Mouse (Mus musculus): ENCODE data around the gene Tnfrsf25. TPM values are rescaled to one million over a fixed set of nuclear protein-coding genes. Genes with fewer than 3 reads are reported as not detected.

Gene Tnfrsf25
- total RNA-seq (2021) = 10 to 100 TPM in 1 of 2 experiments, 1 to 10 TPM in 1; 6.2 to 16.5 TPM
- long read RNA-seq, experiment 1 = 0 reads
- long read RNA-seq, experiment 2, partial matches to known transcripts = 3 of 4 reads
- long read RNA-seq, experiment 2, other reads (novel, unspliced or antisense) = 1 of 4 reads

DNA sequence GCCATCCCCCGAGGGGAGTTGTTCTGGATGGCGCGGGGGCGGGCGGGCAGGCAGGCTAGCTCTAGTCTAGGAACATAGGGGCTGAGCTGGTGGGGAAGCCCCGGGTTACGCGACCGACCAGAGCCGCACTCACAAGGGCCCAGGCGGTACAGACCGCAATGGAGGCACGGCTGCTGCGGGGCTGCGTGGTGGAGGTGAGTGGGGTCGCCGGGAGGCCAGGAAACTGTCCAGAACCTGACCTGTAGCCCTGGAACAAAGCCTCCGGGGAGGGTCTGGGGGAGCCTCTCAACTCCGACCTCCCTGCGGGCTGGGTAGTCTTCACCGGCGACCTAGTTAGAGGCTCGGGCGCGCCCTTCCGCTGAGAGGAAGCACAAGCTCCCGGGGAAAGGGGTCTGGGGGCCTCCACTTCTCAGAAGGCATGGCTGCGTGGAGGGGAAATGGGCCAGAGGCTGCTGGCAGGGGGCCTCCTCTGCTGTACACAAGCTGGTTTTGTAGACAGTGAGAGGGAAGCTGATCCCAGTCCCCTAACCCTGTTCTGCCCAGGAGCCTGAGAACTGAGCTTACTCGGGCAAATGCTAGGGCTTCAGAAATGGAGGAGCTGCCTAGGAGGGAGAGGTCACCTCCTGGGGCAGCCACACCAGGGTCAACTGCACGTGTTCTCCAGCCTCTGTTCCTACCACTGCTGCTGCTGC is at the start of gene Tnfrsf25:
Tnfrsf25 (plus strand) TSS at position 14 of the 692 bp plus-strand sequence.
- intact Hi-C loops (cut with DNase I) = no loop called here

DNA sequence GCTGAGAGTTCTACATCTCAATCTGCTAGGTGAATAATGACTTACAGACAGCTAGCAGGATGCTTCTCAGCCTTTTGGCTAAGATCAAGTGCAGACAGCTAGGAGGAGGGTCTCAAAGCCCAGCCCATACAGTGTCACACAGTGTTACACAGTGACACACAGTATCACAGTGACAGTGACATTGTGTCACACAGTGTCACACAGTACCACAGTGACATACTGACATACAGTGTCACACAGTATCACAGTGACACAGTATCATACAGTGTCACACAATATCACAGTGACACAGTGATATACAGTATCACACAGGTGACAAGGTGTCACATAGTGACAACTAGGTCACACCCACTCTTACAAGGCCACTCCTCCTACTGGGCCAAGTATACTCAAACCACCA is 48.5 kb upstream of the Tnfrsf25 start:
- DNase-seq (ENCODE audit: low spot score in 2 of 2) = no peak
- intact Hi-C loops (cut with DNase I) = no loop called here

More for the DNA sequence above, at the start of gene Tnfrsf25:
- no peak for DNase-seq (ENCODE audit: low spot score in 2 of 2)

DNA sequence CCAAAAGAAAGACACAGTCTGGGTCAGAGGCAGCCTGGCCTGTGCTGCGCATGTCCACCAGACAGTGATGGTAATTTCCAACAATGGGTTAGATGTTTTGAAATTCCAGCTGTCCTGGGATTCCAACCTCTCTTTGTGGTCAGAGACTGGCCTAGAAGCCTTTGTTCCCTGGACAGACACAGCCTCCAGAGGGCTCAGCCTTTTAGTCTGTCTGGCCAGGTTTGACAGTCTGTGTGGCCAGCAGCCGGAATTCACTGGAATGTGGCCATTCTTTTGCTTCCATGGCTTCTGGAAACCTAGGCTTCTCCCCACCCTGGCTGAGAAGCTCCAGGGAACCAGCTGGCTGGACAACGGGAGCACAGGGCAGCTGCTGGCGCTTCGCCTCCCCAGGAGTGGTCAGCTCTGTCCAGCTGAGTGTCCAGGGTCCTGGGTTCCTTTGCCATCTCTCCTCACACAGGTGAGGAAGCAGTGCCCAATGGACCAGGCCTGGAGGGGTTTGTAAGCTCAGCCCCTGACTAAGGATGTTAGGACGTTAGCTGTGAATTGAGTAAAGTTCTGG is 47.5 kb upstream of the Tnfrsf25 start:
- intact Hi-C loops (cut with DNase I) = no loop called here
- no peak for DNase-seq (ENCODE audit: low spot score in 2 of 2)

DNA sequence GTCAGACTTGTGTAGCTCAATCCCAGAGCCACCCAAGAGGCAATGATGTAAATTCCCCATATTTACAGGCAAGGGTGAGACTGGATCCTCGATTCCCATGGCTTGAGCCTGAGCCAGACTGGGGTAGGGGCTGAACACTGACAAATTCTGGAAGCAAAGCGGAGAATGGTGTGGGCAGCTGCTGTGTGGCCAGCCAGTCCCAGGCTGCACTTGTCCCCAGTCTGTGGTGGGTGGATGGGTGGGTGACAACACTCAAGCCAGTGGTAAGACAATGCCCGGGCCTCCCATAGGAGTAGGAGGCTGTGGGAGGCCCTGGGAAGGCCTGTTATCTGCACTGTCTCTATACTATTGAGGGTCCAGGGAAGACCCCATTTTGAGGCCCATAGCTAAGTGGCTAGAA is 46.5 kb upstream of the Tnfrsf25 start:
- no peak for DNase-seq (ENCODE audit: low spot score in 2 of 2)
- intact Hi-C loops (cut with DNase I) = no loop called here

DNA sequence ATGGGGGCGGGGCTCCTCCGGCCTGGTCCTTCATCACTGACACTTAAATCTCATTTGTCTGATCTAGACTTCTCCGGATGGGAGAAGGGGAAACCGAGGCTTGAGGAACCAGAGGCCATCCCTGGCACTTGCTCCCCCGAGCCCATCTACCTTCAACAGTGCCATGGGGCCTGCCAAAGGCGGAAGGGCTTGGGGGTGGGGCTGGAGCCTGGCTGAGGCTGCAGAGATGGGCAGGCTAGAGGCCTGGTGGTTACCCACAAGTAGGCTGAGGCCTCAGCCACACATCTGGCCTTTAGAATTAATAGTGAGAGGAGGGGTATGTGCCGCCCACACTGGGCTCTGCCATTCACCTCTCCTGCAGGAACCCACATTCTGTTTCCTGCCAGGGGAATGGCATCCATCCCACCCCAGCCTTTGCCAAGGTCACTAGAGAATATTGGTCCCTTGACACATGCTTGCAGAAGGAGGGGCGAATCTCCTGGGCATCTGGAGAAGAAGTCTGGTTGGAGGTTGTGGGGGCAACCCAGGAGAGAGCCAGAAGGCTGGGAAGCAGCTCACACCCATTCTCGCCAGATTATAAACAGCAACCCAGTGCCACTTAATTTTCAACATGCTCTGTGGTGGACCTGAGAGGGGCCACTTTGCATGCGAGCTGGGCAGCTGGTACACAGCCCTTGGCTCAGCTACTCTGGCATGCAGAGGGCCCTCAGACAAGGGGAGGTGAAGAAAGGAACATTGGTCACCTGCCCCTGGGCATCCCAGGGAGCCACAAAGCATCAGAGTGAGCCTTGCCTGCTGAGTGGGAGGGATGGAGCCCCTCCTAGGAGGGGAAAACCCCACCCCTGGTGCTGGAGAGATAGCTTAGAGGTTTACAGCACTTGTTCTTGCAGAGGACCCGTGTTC is 45.0 kb upstream of the Tnfrsf25 start:
- DNase-seq (ENCODE audit: low spot score in 2 of 2) = no peak
- intact Hi-C loops (cut with DNase I) = no loop called here

DNA sequence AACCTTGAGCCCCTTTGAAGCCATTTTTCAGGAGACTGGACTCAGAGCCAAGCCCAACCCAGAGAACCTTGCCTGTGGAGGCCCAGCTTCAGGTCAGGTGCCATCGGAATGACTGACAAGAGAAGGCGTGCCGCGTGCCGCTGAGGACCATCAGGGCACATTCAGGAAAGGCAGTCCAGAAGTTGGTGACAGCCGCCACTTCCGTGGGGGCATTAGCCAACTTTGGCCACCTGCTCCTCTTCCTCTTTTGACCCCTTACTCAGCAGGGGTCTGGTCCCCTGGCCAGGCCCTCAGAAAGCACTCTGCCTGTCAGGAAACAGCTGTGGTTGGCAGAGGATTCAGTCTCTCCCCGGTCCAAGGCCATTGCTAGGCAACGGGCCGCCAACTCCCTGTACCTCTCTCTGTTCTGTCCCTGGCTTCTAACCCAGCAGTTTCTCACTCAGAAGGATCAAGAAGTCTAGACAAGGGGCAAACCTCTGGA is 43.6 kb upstream of the Tnfrsf25 start, which contains the start of gene Plekhg5:
Plekhg5 (plus strand) TSS at position 378 of the 481 bp plus-strand sequence.
- peak in 1 of 2 experiments; percentile 61 for DNase-seq (ENCODE audit: low spot score in 2 of 2)

DNA sequence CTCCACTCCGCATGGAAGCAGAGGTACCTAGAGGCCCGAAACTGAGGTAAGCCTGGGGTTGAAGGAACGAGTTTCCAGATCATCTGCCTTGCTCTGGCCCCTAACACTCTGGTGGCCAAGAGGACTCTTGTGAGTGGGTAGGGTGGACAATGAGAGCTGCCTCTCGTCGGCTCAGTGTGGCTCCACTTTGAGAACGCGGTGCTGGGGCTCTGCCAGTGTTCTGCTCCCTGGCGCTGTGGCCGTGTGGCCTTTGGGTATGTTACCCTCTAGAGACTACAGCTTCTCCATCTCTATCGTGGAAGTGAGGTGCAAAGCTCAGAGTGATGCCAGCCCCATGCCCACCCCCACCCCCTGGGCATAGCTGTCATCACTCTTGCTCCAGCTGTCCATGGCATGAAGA is 43.1 kb upstream of the Tnfrsf25 start:
- intact Hi-C loops (cut with DNase I) = no loop called here
- no peak for DNase-seq (ENCODE audit: low spot score in 2 of 2)

More for the DNA sequence above, 43.6 kb upstream of the Tnfrsf25 start, which contains the start of gene Plekhg5:
- intact Hi-C loops (cut with DNase I) = no loop called here

DNA sequence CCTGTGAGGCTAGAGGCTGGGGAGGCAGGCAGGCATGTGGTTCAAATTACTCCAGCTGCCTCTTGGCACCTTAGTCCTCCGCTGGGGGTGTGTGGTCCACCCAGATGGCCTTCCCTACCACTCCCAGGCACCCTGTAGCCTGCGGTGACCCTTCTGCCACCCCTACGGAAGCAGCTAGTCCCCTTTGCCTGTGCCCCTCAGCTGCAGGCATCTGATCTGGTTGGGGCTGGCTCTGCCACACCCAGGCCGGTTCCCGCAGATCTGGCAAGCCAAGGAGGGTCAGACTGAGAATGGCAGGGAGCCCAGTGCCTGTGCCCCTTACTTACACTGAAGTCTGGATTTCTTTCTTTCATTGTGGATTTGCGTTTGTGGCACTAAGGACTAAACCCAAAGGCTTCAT is 42.0 kb upstream of the Tnfrsf25 start:
- DNase-seq (ENCODE audit: low spot score in 2 of 2) = no peak
- intact Hi-C loops (cut with DNase I) = no loop called here

DNA sequence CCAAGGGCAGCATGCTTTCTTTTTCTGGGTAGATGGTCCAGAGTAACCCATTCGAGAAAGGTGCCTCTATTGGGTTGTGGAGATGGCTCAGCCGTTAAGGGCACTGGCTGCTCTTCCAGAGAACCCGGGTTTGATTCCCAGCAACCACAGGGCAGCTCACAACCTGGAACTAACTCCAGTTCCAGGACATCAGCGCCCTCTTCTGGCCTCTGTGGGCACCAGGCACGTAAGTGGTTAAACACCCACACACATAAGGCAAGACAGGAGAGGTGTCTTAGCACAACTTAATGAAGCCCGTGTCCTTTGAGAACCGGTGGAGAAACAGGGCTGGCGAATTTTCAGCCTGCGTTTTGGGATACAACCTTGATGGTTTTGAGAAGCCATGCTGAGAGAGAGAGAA is 41.2 kb upstream of the Tnfrsf25 start:
- intact Hi-C loops (cut with DNase I) = no loop called here
- DNase-seq (ENCODE audit: low spot score in 2 of 2) = no peak

DNA sequence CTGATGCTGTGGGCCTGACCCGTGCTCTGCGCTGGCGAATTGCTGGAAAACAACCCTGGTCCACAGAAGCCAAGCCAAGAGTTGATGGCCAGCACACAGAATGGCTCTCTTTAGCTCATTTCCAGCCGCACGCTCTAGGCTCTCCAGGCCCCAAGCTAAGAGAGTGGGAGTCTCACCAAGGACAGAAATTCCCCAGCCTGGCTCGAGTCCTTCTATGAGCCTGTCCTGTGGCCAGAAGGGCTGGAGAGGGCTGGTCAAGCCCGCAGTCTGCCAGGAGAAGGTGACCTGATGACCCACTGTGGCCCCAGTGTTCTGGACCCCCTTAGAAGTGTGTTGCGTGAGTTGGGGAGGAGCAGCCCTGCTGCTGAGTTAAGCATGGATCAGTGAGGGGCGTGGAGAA is 38.5 kb upstream of the Tnfrsf25 start:
- intact Hi-C loops (cut with DNase I) = no loop called here
- DNase-seq (ENCODE audit: low spot score in 2 of 2) = no peak

DNA sequence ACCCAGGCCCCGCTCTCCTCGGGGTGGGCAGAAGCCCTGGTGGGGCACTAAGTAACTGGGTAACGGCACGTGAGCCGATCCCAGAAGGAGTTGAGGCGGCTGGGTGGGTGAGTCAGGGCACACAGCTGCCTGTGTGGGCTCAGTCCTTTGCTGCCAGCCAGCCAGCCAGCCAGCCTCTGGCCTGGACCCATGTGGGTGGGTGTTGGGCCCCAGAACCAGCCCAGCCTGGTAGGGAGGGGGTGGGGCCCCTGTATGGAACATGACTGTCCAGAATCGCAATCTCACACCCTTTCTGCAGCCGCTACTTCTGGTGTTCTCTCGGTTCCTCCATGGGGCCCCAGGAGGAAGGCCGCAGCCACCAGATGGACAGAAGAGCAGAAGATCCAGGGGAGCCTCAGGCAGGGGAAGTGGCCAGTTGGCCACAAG is 37.6 kb upstream of the Tnfrsf25 start:
- intact Hi-C loops (cut with DNase I) = no loop called here
- peak in 1 of 2 experiments; percentile 76 for DNase-seq (ENCODE audit: low spot score in 2 of 2)

DNA sequence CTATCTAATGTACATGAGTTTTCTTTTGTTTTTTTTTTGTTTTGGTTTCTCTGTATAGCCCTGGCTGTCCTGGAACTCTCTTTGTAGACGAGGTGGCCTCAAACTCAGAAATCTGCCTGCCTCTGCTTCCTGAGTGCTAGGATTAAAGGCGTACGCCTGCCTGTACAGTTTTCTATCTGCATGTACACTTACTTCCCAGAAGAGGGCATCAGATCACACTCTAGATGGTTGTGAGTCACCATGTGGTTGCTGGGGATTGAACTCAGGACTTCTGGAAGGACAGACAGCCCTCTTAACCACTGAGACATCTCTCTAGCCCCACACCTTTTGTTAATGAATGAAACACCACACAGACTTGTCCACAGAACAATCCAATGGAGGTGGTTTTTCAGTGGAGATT is 36.5 kb upstream of the Tnfrsf25 start:
- intact Hi-C loops (cut with DNase I) = no loop called here
- DNase-seq (ENCODE audit: low spot score in 2 of 2) = no peak

DNA sequence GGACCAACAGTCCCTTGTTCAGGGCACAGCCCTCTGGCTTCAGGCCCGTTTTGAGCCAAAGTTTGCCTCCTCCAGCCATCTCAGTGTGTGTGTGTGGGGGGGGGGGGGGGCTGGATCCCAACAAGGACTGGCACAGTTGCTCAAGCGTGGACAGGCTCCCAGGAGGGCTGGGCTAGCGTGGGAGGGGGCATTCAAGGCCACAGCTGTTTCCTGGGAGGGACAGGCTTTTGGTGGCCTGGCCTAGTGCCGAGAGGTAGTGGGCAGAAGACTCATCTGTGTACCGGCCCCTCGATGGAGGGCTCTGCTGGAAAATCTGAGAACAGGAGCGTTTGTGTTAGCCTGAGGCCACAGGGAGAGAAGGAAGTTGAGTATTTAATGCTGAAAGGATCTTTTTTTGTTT is 35.8 kb upstream of the Tnfrsf25 start:
- intact Hi-C loops (cut with DNase I) = no loop called here
- no peak for DNase-seq (ENCODE audit: low spot score in 2 of 2)

DNA sequence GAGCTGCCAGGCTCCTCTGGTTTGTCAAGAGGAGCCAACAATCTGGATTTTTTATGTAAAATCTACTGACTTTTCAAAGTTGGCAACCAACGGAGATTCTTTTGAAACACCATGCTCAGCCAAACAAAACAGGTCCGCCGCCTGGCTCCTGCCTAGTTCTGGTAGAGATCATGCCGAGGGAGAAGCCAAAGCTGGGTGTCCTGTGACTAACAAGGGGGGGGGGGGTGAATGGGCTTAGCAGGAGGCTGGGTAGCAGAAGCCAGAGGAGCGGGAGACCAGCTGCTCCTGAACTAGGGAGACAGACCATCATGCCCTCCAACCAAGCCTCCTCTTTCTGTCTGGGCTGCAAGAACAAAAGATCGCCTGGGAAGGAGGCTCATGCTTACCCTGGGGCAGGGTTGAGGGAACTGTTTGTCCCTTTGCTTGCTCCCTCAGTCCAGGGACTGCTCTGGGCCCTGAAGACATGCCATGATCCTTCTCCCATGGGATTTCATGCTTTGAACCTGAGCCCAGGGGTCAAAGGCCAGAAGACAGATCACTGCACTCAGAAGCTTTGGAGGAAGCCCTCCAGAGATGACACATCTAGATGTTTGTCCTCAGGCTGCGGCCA is 32.0 kb upstream of the Tnfrsf25 start:
- intact Hi-C loops (cut with DNase I) = no loop called here
- DNase-seq (ENCODE audit: low spot score in 2 of 2) = no peak

DNA sequence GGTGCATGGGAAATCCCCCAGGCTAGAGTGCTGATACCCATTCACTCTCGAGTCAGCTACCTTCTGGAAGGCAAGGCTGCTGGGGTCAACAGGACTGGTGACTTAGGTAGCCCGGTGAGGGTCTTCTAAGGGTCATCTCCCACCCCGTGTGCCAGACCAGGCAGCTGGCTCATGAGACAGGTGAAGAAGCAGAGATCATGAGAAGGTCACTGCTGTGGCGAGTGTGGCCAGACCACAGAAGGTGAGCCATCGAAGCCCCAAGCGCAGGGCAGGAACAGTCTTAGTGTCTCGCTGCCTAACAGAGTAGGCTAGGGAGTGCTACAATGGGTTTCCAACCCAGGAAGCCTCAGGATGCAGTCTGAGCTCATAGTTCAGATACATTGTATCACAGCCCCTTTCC is 31.1 kb upstream of the Tnfrsf25 start:
- intact Hi-C loops (cut with DNase I) = no loop called here
- DNase-seq (ENCODE audit: low spot score in 2 of 2) = no peak

DNA sequence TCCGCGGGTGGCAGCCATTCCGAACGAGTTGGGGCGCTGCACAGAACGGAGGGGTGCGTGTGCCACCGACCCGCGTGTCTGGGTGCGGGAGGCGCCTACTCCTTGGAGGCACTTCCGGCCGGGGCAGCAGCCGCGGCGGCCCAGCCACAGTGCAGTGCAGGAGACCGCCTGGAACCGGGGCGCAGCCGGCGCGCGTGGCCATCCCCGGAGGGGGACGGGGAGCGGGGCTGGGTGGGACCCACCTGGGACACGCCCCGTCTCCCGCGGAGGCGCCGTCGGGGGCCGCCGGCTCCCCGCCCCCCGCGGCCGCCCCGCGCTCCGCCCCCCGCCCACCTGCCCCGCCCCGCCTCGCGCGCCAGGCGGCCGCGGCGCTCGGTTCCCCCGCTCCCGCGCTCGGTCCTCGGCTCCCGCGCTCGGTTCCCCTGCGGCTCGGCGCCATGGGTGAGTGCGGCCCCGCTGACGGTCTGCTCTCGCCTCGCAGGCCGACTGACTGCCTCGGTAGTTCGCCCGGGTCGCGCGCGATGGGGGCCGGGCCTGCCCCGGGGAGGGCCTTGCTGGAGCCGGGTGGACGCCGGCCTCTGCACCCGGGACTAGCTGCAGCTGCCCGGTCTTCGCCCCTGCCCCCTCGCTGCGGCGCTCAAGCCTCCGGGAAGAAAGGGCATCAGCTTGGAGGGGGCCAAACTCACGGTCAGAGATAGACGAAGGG is 29.1 kb upstream of the Tnfrsf25 start:
- DNase-seq (ENCODE audit: low spot score in 2 of 2) = peak in 1 of 2 experiments; percentile 62
- intact Hi-C loops (cut with DNase I) = no loop called here

DNA sequence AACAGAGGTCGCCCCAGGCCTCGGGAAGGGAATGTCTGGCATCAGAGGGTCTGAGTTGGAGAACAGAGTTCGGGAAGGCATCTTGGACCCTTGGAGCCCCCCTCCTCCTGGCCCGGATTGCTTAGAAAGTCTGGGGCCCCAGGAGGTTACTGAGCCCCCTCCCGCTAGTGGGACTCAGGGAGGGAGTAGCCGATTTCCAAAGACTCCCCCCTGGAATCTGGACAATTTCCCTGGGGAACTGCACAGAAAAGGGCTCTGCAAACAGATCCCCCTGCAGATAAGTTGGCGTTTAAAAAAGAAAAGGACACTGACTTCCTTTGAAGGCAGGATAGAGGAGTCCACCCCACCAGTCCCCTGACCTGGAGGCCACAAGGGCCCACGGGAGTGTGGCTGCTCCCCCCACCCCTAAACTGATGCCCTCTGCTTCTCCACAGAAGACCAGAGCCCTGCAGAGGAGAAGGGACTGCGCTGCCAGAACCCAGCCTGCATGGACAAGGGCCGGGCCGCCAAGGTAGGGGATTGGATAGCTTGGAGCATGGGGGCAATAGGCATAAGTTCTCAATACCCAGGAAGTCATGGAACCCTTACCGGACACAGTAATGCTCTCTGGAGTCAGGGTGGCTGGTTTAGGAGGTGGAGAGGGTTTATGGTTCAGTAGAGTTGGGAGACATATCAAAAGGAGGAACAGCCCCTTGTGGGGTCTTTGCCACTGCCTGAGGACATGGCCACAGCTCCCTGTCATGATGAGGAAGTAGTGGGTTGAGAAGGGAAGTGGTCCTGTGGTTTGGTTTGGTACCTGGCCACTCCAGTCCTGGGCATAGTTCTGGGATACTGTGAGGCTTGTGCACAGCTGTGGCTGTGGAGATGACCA is 28.3 kb upstream of the Tnfrsf25 start:
- DNase-seq (ENCODE audit: low spot score in 2 of 2) = no peak
- intact Hi-C loops (cut with DNase I) = no loop called here

DNA sequence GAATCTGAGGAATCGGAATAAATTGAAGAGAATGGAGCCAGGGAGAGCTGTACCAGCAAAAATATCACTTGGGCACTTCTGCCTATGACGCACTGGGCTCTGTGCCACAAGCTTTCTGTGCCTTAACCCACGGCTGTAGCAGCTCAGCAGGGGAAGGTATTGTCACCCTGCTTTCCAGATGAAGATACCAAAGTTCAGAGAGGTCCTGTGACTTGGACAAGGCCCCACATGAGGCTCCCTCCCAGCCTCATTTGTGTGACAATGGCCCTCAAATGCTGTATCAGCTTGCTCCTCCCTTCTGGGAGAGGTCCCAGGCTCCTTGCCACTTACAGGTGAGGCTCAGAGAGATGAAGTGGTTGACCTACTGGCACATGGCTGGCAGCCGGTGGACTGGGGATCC is 27.6 kb upstream of the Tnfrsf25 start:
- intact Hi-C loops (cut with DNase I) = no loop called here

More for the DNA sequence above, 27.6 kb upstream of the Tnfrsf25 start:
- DNase-seq (ENCODE audit: low spot score in 2 of 2) = peak; percentile 68 to 74

Measured in left cerebral cortex, postnatal 14 days (tissue).